Mouse (Mus musculus) adrenal gland, adult 8-10 months (tissue): Measurements from ENCODE around the gene Lrch3. TPM values are rescaled to one million over a fixed set of nuclear protein-coding genes. Genes with fewer than 3 reads are reported as not detected.
"Not testable (repeated sequence)": the region's sequence is repeated elsewhere in the genome, so short reads cannot be mapped to it uniquely, and the experiment has no call there.

Experiments
- DNase-seq: peaks from one replicate; pipeline ENCODE4 v3.0.0; 2022
- total RNA-seq, 4 experiments: library from RNA; stranded (reverse); gene quantifications; 2 replicates each; pipeline ENCODE4 v1.2.4; 2022

Lrch3 gene
- total RNA-seq, 4 experiments from 2014 or later: 36.3 to 48.0 (median 42.9) TPM

- DNase-seq: no peak
These were observed 91.3 kb downstream of the Lrch3 start for GRCm38 (mm10) chr16:33005216-33005615.

GRCm38 (mm10) chr16:33006888-33007287 lies 93.0 kb downstream of the Lrch3 start:
- no peak for DNase-seq

- DNase-seq: no peak
These were observed 93.5 kb downstream of the Lrch3 start for GRCm38 (mm10) chr16:33007436-33007835.

- DNase-seq: no peak
These were observed 96.3 kb downstream of the Lrch3 start for GRCm38 (mm10) chr16:33010166-33010565.

GRCm38 (mm10) chr16:33013801-33014200 lies 99.9 kb downstream of the Lrch3 start:
- no peak for DNase-seq

GRCm38 (mm10) chr16:33014921-33015320 lies 101.0 kb downstream of the Lrch3 start:
- no peak for DNase-seq

GRCm38 (mm10) chr16:33015396-33015907 lies 101.6 kb downstream of the Lrch3 start:
- DNase-seq: no peak

- DNase-seq: no peak
These were observed 102.1 kb downstream of the Lrch3 start for GRCm38 (mm10) chr16:33015986-33016385.

GRCm38 (mm10) chr16:33017677-33018349 lies 103.9 kb downstream of the Lrch3 start:
- no peak for DNase-seq

- peak; percentile 30 for DNase-seq
These were observed 105.3 kb downstream of the Lrch3 start for GRCm38 (mm10) chr16:33019117-33019770.

GRCm38 (mm10) chr16:33021381-33021780 lies 107.5 kb downstream of the Lrch3 start:
- no peak for DNase-seq

- DNase-seq: peak; percentile 71
These were observed 109.8 kb downstream of the Lrch3 start for GRCm38 (mm10) chr16:33023750-33024149.

- DNase-seq: no peak
These were observed 110.7 kb downstream of the Lrch3 start for GRCm38 (mm10) chr16:33024456-33025104.

- DNase-seq: no peak
These were observed 112.5 kb downstream of the Lrch3 start for GRCm38 (mm10) chr16:33026357-33026756.

- no peak for DNase-seq
These were observed 122.1 kb downstream of the Lrch3 start for GRCm38 (mm10) chr16:33036006-33036405.

GRCm38 (mm10) chr16:33042682-33043081 lies 128.8 kb downstream of the Lrch3 start:
- DNase-seq: no peak

GRCm38 (mm10) chr16:33043268-33043667 lies 129.4 kb downstream of the Lrch3 start:
- no peak for DNase-seq

- DNase-seq: no peak
These were observed 134.1 kb downstream of the Lrch3 start for GRCm38 (mm10) chr16:33048004-33048403.

GRCm38 (mm10) chr16:33048686-33049085 lies 134.8 kb downstream of the Lrch3 start:
- no peak for DNase-seq

- no peak for DNase-seq
These were observed 135.9 kb downstream of the Lrch3 start for GRCm38 (mm10) chr16:33049809-33050208.

- DNase-seq: no peak
These were observed 139.2 kb downstream of the Lrch3 start for GRCm38 (mm10) chr16:33053141-33053540.

GRCm38 (mm10) chr16:33054927-33055326 lies 141.0 kb downstream of the Lrch3 start:
- not testable (repeated sequence) for DNase-seq

- no peak for DNase-seq
These were observed 141.8 kb downstream of the Lrch3 start for GRCm38 (mm10) chr16:33055655-33056054.
